ENCODE assay signal across 8 mouse cellular contexts in the genomic region with DNA sequence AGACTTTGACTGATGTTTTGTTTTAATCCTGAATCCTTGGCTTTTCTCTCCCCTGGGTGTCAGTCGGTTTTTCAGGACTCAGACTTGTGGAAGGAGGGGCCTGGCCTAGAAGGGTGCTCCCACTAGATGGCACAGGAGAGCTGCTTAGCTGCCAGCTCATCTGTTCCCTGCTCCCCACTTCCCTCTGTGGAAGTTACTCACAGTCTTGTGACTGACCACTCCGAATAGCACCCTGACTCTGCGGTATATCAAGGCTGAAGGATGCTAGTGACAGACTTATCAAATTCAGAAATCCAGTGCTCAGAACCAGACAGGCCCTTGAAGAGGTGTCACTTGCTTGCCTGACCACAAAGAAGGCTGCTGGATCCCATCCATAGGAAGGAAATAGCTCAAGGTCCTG. TPM values are rescaled to one million over a fixed set of nuclear protein-coding genes. Genes with fewer than 3 reads are reported as not detected.
DNase-seq lines count a peak whose midpoint lies in the region; ATAC-seq lines count a peak whose summit lies in the region.

No protein-coding gene starts in this region.

- peak; percentile 87 for ATAC-seq in megakaryocyte progenitor cell, adult 5-6 weeks (replicated peaks; ENCODE audit: poor library complexity)

- peak; percentile 92 for DNase-seq in adipocyte (ENCODE audit: low spot score)
- DNase-seq in cerebellum, postnatal 14 days = peak; percentile 90
- DNase-seq in gastrocnemius, postnatal 10 days = peak; percentile 62
- peak; percentile 51 for DNase-seq in induced T-regulatory cell, adult 2 months (ENCODE audit: low read depth)
- DNase-seq in left cerebral cortex, adult 18-20 months (ENCODE audit: low spot score in 2 of 2) = peak; percentile 84 to 85
- DNase-seq in right cerebral cortex, postnatal 10 days (ENCODE audit: low spot score in 2 of 2) = peak; percentile 88
- no peak for DNase-seq in yolk sac, embryonic 10.5 days (ENCODE audit: low spot score)

RNA-seq across cellular contexts. Expression of gene Rho, which starts 30.5 kb away (rescaled TPM):
- total RNA-seq in gastrocnemius, postnatal 10 days (2021) = under 1 TPM; 0.19 to 0.32 TPM
- under 1 TPM; 0.63 to 0.70 TPM for total RNA-seq in left cerebral cortex, adult 18-20 months (2021)
- total RNA-seq in megakaryocyte progenitor cell, adult 5-6 weeks (2015) = 0.15 TPM in 1 of 2 replicates, not detected in the other
- total RNA-seq in megakaryocyte progenitor cell, adult 5-6 weeks (2017) = 0.34 TPM in 1 of 2 replicates, not detected in the other

RNA-seq across cellular contexts. Expression of gene H1foo, which starts 43.7 kb away (rescaled TPM):
- not detected for total RNA-seq in gastrocnemius, postnatal 10 days (2021)
- not detected for total RNA-seq in left cerebral cortex, adult 18-20 months (2021)
- total RNA-seq in megakaryocyte progenitor cell, adult 5-6 weeks (2015) = not detected in 2 replicates
- total RNA-seq in megakaryocyte progenitor cell, adult 5-6 weeks (2017) = not detected in 2 replicates

RNA-seq across cellular contexts. Expression of gene Ift122, which starts 47.8 kb away (rescaled TPM):
- total RNA-seq in gastrocnemius, postnatal 10 days (2021) = 10 to 100 TPM; 19.3 to 21.9 TPM
- 10 to 100 TPM; 28.7 to 30.3 TPM for total RNA-seq in left cerebral cortex, adult 18-20 months (2021)
- total RNA-seq in megakaryocyte progenitor cell, adult 5-6 weeks (2015) = 1.7 and 1.8 TPM in 2 replicates
- total RNA-seq in megakaryocyte progenitor cell, adult 5-6 weeks (2017) = 3.2 and 3.9 TPM in 2 replicates

RNA-seq across cellular contexts. Expression of gene Mbd4, which starts 47.9 kb away (rescaled TPM):
- 1 to 10 TPM; 2.3 to 3.7 TPM for total RNA-seq in gastrocnemius, postnatal 10 days (2021)
- 1 to 10 TPM; 9.5 to 9.9 TPM for total RNA-seq in left cerebral cortex, adult 18-20 months (2021)
- total RNA-seq in megakaryocyte progenitor cell, adult 5-6 weeks (2015) = 10.4 and 12.3 TPM in 2 replicates
- total RNA-seq in megakaryocyte progenitor cell, adult 5-6 weeks (2017) = 19.7 and 25.9 TPM in 2 replicates

Comparison
In these comparisons a context has a peak if more than half of its experiments do, and no peak if none do; other contexts are left out.
1. RNA of gene Ift122, which starts 47.8 kb away (total RNA-seq): 28.7 to 30.3 TPM in left cerebral cortex, adult 18-20 months and 19.3 to 21.9 TPM in gastrocnemius, postnatal 10 days; 1.7 to 3.9 TPM in megakaryocyte progenitor cell, adult 5-6 weeks; every median in the first group is over 4 times any median in the second.